Mouse (Mus musculus) heart, adult 2 months (tissue): ENCODE measurements around the gene Gm12184. TPM values are rescaled to one million over a fixed set of nuclear protein-coding genes. Genes with fewer than 3 reads are reported as not detected.
"Not testable (repeated sequence)": the region's sequence is repeated elsewhere in the genome, so short reads cannot be mapped to it uniquely, and the experiment has no call there.

Source experiments
- DNase-seq, 2 experiments: peaks; one replicate each; pipeline ENCODE4 v3.0.0; 2021
- H3K27ac ChIP-seq: fragments of 200-600 bp; 2 replicates; pipeline ENCODE4 v1.8.1; 2022
- H3K27me3 ChIP-seq: fragments of 200-500 bp; 2 replicates; pipeline ENCODE4 v1.6.1; 2012; ENCODE audit warnings: mild to moderate bottlenecking, low read length, inconsistent platforms, mixed read lengths; ENCODE audit not compliant: control insufficient read depth, insufficient read depth
- H3K36me3 ChIP-seq: fragments of 200-500 bp; 2 replicates; pipeline ENCODE4 v1.6.1; 2012; ENCODE audit warnings: low read length, inconsistent platforms; ENCODE audit not compliant: control insufficient read depth, insufficient read depth
- H3K4me1 ChIP-seq: fragments of 200-500 bp; 2 replicates; pipeline ENCODE4 v1.6.1; 2011; ENCODE audit warnings: low read length; ENCODE audit not compliant: control insufficient read depth, insufficient read depth
- H3K4me3 ChIP-seq: fragments of 200-600 bp; 2 replicates; pipeline ENCODE4 v1.8.1; 2022
- H3K79me2 ChIP-seq: fragments of 200-500 bp; replicated peaks from 2 replicates; pipeline ENCODE4 v1.6.1; 2012; ENCODE audit warnings: mild to moderate bottlenecking, inconsistent platforms, low read length, moderate library complexity, mixed read lengths; ENCODE audit not compliant: control insufficient read depth, insufficient read depth
- H3K9ac ChIP-seq: fragments of 200-500 bp; 2 replicates; pipeline ENCODE4 v1.6.1; 2012; ENCODE audit warnings: low read depth, mild to moderate bottlenecking, control low read depth, inconsistent platforms, low read length, mixed read lengths
- CTCF ChIP-seq: fragments of 200-600 bp; IDR thresholded peaks from 2 replicates; pipeline ENCODE4 v1.8.1; 2022; ENCODE audit warnings: antibody characterized with exemption, mild to moderate bottlenecking, moderate library complexity
- EP300 ChIP-seq: fragments of 200-500 bp; IDR thresholded peaks from 2 replicates; pipeline ENCODE4 v1.6.1; 2011; ENCODE audit warnings: low read depth, low read length, control low read depth; ENCODE audit not compliant: insufficient read depth
- POLR2A ChIP-seq: fragments of 200-500 bp; IDR thresholded peaks from 2 replicates; pipeline ENCODE4 v1.6.1; 2011; ENCODE audit warnings: mild to moderate bottlenecking, low read depth, low read length, control low read depth; ENCODE audit not compliant: insufficient read depth
- WGBS: fragments of 180-500 bp; shearing (Covaris S2); methylation state at CpG from one replicate; pipeline ENCODE4 v1.1.7; 2018; 5-methylcytosine and 5-hydroxymethylcytosine counted together
- intact Hi-C: fragments of 180-260 bp; cut with DNase I; formaldehyde crosslinking; loops from one replicate; pipeline ENCODE4 v1.15.1; 2025
- polyA plus RNA-seq: library from polyadenylated mRNA; depleted of rRNA; stranded (reverse); fragments of >200 nt; gene quantifications from 2 replicates; pipeline ENCODE4 v1.2.3, GENCODE M21; 2012
- total RNA-seq, 2 experiments: library from RNA; stranded (reverse); gene quantifications; 2 replicates each; pipeline ENCODE4 v1.2.3; 2021

Gene Gm12184
- total and polyA plus RNA-seq, 3 experiments, result 3.8 to 18.8 (median 3.9) TPM

GRCm38 (mm10) chr11:48852190-48852589 lies 25.7 kb upstream of the Gm12184 start:
- WGBS, result 71% methylated on average over 4 of the region's 4 CpGs
- Histone ChIP-seq H3K27ac (no peak overlapping the region), H3K27me3 (no peaks in the 10 kb centered on the region), H3K4me3 (no peak overlapping the region), H3K9ac (no peak overlapping the region), H3K36me3 (no peaks in the 10 kb centered on the region), H3K79me2 (no peaks in the 10 kb centered on the region), H3K4me1 (peaks cover 3% of the 10 kb centered on the region)
- intact Hi-C loops, result no loop called here
- DNase-seq, result no peak
- no peak for TF ChIP-seq EP300
- TF ChIP-seq POLR2A, result no peak
- no peak for TF ChIP-seq CTCF

GRCm38 (mm10) chr11:48851270-48851995 lies 25.0 kb upstream of the Gm12184 start:
- Histone ChIP-seq H3K4me1 (peaks cover 3% of the 10 kb centered on the region), H3K79me2 (no peaks in the 10 kb centered on the region), H3K36me3 (no peaks in the 10 kb centered on the region), H3K27me3 (no peaks in the 10 kb centered on the region), H3K4me3 (no peak overlapping the region), H3K27ac (no peak overlapping the region), H3K9ac (no peak overlapping the region)
- DNase-seq, result no peak
- 84% methylated on average over 4 of the region's 4 CpGs for WGBS
- no peak for TF ChIP-seq EP300
- TF ChIP-seq CTCF, result peak; percentile 50
- intact Hi-C loops, result no loop called here

- Histone ChIP-seq H3K9ac (no peak overlapping the region), H3K27ac (no peak overlapping the region), H3K36me3 (no peaks in the 10 kb centered on the region), H3K4me3 (no peak overlapping the region), H3K4me1 (peaks cover 3% of the 10 kb centered on the region), H3K79me2 (no peaks in the 10 kb centered on the region), H3K27me3 (no peaks in the 10 kb centered on the region)
- DNase-seq, result no peak
- intact Hi-C loops, result no loop called here
- TF ChIP-seq EP300 (no peak), CTCF (no peak), POLR2A (no peak)
- 47% methylated on average over 2 of the region's 2 CpGs for WGBS
Observed at GRCm38 (mm10) chr11:48850240-48850639, 23.8 kb upstream of the Gm12184 start.

GRCm38 (mm10) chr11:48846881-48847280 lies 20.4 kb upstream of the Gm12184 start:
- 70% methylated on average over 5 of the region's 5 CpGs for WGBS
- no peaks in the 10 kb centered on the region for H3K27me3 ChIP-seq
- no peak for DNase-seq
- no peak for TF ChIP-seq EP300
- no peak for TF ChIP-seq POLR2A
- no peak for TF ChIP-seq CTCF
- H3K79me2 ChIP-seq, result no peaks in the 10 kb centered on the region
- H3K36me3 ChIP-seq, result no peaks in the 10 kb centered on the region
- no peak overlapping the region for H3K9ac ChIP-seq
- no peaks in the 10 kb centered on the region for H3K4me1 ChIP-seq
- intact Hi-C loops, result no loop called here
- no peak overlapping the region for H3K4me3 ChIP-seq
- H3K27ac ChIP-seq, result no peak overlapping the region

- H3K4me1 ChIP-seq, H3K9ac ChIP-seq, H3K4me3 ChIP-seq, DNase-seq, H3K27ac ChIP-seq, intact Hi-C loops, H3K79me2 ChIP-seq, H3K27me3 ChIP-seq, H3K36me3 ChIP-seq: not testable (repeated sequence)
- WGBS, result 81% methylated on average over 2 of the region's 2 CpGs
- 0 out of 2 replicates have a peak, but pooled peaks have one; percentile 7 for TF ChIP-seq CTCF
Observed at GRCm38 (mm10) chr11:48846362-48846761, 19.9 kb upstream of the Gm12184 start.

GRCm38 (mm10) chr11:48845244-48845815 lies 18.9 kb upstream of the Gm12184 start:
- Histone ChIP-seq H3K79me2 (no peaks in the 10 kb centered on the region), H3K27ac (no peak overlapping the region), H3K4me3 (no peak overlapping the region), H3K27me3 (no peaks in the 10 kb centered on the region), H3K4me1 (no peaks in the 10 kb centered on the region), H3K9ac (no peak overlapping the region), H3K36me3 (no peaks in the 10 kb centered on the region)
- DNase-seq, result no peak
- intact Hi-C loops, result no loop called here
- 53% methylated on average over 13 of the region's 13 CpGs for WGBS
- TF ChIP-seq CTCF (no peak), POLR2A (no peak), EP300 (no peak)
